Mouse (Mus musculus) midbrain, postnatal 0 days (tissue): ENCODE results near the gene Macc1. TPM values are rescaled to one million over a fixed set of nuclear protein-coding genes. Genes with fewer than 3 reads are reported as not detected.

ENCODE experiments used
- ATAC-seq: fragments of 200-750 bp; cut with Nextera tagmentation; 2 replicates; pipeline ENCODE4 v1.8.0; 2017; ENCODE audit warnings: moderate number of reproducible peaks, mild to moderate bottlenecking, moderate TSS enrichment, moderate library complexity; ENCODE audit not compliant: low FRiP score
- DNase-seq: peaks from one replicate; pipeline ENCODE4 v3.0.0-alpha.2; 2015; ENCODE audit warnings: low spot score
- H3K27ac ChIP-seq: fragments of 300-500 bp; sonication (generic); 2 replicates; pipeline ENCODE4 v1.5.1; 2014; ENCODE audit warnings: low read depth, mild to moderate bottlenecking, low read length, mixed read lengths
- H3K27me3 ChIP-seq: fragments of 300-500 bp; sonication (generic); 2 replicates; pipeline ENCODE4 v1.6.1; 2014; ENCODE audit warnings: low read length, control low read depth, mixed read lengths; ENCODE audit not compliant: insufficient read depth
- H3K36me3 ChIP-seq: fragments of 300-500 bp; sonication (generic); 2 replicates; pipeline ENCODE4 v1.6.1; 2014; ENCODE audit warnings: low read length, control low read depth, mixed read lengths; ENCODE audit not compliant: insufficient read depth
- H3K4me1 ChIP-seq: fragments of 300-500 bp; sonication (generic); 2 replicates; pipeline ENCODE4 v1.6.1; 2014; ENCODE audit warnings: mild to moderate bottlenecking, control low read depth, antibody characterized with exemption, low read length, mixed read lengths; ENCODE audit not compliant: insufficient read depth
- H3K4me2 ChIP-seq: fragments of 300-500 bp; sonication (generic); 2 replicates; pipeline ENCODE4 v1.6.1; 2014; ENCODE audit warnings: low read depth, mild to moderate bottlenecking, low read length, mixed read lengths; ENCODE audit not compliant: poor library complexity, severe bottlenecking
- H3K4me3 ChIP-seq: fragments of 300-500 bp; sonication (generic); 2 replicates; pipeline ENCODE4 v1.5.1; 2014; ENCODE audit warnings: low read depth, mild to moderate bottlenecking, low read length, moderate library complexity
- H3K9ac ChIP-seq: fragments of 300-500 bp; sonication (generic); replicated peaks from 2 replicates; pipeline ENCODE4 v1.6.1; 2014; ENCODE audit warnings: mild to moderate bottlenecking, low read length, moderate library complexity, mixed read lengths; ENCODE audit not compliant: poor library complexity, severe bottlenecking
- H3K9me3 ChIP-seq: fragments of 300-500 bp; sonication (generic); 2 replicates; pipeline ENCODE4 v1.6.1; 2016; ENCODE audit warnings: low read length, control low read depth
- CTCF ChIP-seq: IDR thresholded peaks from 2 replicates; pipeline ENCODE4 v1.5.1; 2016; ENCODE audit warnings: antibody characterized with exemption, mild to moderate bottlenecking
- WGBS: fragments of 180-500 bp; shearing (Covaris S2); extraction: QIAGEN DNeasy Blood & Tissue Kit; methylation state at CpG from one replicate; pipeline ENCODE4 v1.1.7; 2014; 5-methylcytosine and 5-hydroxymethylcytosine counted together
- polyA plus RNA-seq: library from polyadenylated mRNA; unstranded; fragments of >200 nt; fragmentation: Nextera tagmentation; extraction: Ambion mirVana; gene quantifications from 2 replicates; pipeline ENCODE4 v1.2.1, GENCODE M21; 2015
- total RNA-seq: library from RNA; depleted of rRNA; stranded (reverse); fragments of >200 nt; gene quantifications from 2 replicates; pipeline ENCODE4 v1.2.3, GENCODE M21; 2014

Macc1 gene
- total and polyA plus RNA-seq, 2 experiments from 2014 or later = not detected

DNA sequence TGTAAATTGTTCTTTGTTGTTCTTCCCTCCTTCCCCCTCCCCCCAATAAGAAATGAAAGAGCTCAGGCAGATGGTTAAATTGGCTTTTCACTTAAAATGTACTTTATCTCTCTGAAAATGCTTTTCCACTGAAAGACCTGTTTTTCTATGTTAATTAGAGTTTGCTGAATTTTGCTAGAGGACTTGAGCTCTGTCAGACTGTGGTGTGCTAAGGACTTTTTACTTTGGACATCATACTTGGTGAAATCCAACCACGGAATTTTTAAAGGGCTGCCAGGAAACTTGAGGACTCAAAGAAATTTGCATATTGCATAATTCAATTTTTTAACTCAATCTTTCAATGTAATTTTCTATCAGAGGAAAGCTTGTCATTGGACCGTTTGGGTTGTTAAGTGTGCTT lies 126.7 kb downstream of the Macc1 start:
- ATAC-seq (no peak), DNase-seq (no peak)
- Histone ChIP-seq H3K27me3 (no peaks in the 10 kb centered on the region), H3K4me2 (no peak overlapping the region), H3K4me3 (no peak overlapping the region), H3K9me3 (no peaks in the 10 kb centered on the region), H3K27ac (no peak overlapping the region), H3K4me1 (no peaks in the 10 kb centered on the region), H3K9ac (no peak overlapping the region), H3K36me3 (no peaks in the 10 kb centered on the region)
- no peak for TF ChIP-seq CTCF
- WGBS = 73% methylated on average over 2 of the region's 2 CpGs

DNA sequence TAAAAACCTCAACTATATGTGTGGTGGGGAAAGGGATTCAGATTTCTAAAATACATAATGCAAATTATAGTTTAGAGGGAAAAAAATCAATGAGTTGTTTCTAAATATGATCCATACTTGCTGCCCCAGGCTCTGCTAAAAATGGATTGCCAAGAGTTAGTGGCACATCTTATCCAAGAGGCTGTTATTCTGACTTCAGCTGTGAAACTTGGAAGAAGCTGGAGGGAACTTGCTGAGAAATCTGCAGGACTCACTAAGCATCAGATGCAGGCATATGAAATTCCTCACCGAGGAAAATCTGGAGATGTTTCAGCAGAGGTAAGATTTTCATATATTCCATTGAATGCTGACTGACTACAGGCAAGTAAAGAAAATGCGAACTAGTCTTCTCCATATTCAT lies 136.0 kb downstream of the Macc1 start:
- TF ChIP-seq CTCF = no peak
- H3K36me3 ChIP-seq = no peaks in the 10 kb centered on the region
- WGBS = 79% methylated on average over 2 of the region's 2 CpGs
- no peak overlapping the region for H3K4me2 ChIP-seq
- ATAC-seq = no peak
- H3K9ac ChIP-seq = no peak overlapping the region
- H3K27ac ChIP-seq = no peak overlapping the region
- no peak overlapping the region for H3K4me3 ChIP-seq
- no peaks in the 10 kb centered on the region for H3K27me3 ChIP-seq
- no peaks in the 10 kb centered on the region for H3K4me1 ChIP-seq
- no peak for DNase-seq
- no peaks in the 10 kb centered on the region for H3K9me3 ChIP-seq

DNA sequence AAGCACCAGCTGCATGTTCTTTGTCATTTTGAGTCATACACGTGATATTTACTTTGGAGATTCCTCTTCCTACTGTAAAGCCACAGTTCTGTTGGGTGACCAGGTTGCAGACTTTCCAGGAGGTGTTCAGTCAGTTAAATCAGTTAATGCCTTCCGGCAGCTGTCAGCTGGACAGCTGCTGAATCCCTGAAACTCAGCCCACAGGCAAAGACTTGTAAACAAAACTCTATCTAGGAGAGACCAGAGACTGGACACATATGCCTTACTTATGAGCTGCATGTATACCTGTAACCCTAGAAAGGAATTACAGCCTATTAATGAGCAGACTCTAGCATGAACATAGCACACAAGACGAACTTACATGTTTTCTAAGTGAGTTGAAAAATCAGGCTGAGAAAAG lies 137.2 kb downstream of the Macc1 start:
- WGBS = 71% methylated on average over 3 of the region's 3 CpGs
- ATAC-seq = no peak
- Histone ChIP-seq H3K4me3 (no peak overlapping the region), H3K4me1 (no peaks in the 10 kb centered on the region), H3K9me3 (no peaks in the 10 kb centered on the region), H3K4me2 (no peak overlapping the region), H3K36me3 (no peaks in the 10 kb centered on the region), H3K9ac (no peak overlapping the region), H3K27me3 (no peaks in the 10 kb centered on the region), H3K27ac (no peak overlapping the region)
- TF ChIP-seq CTCF = no peak
- no peak for DNase-seq

DNA sequence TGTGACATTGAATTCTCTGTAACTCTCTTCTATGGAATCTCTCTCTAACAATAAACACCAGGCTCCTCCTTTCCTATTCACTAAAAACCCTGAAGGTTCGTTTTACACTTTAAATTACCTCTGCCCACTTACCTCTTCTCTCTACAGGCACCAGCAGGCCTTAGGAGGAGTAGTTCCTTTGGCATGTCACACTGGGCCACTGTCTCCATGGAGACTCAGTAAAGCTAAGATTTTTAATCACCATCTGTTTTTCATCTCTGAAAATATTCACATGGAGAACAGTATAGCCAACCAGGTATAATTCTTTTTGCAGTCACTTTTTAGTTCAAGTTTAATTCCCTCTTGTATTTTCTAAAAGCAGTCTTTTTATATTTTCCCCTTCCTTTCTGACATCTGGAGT lies 140.0 kb downstream of the Macc1 start:
- DNase-seq = no peak
- no peak for ATAC-seq
- H3K4me3 ChIP-seq = no peak overlapping the region
- no peak overlapping the region for H3K4me2 ChIP-seq
- 33% methylated on average over 1 of the region's 1 CpGs for WGBS
- H3K4me1 ChIP-seq = no peaks in the 10 kb centered on the region
- H3K9me3 ChIP-seq = no peaks in the 10 kb centered on the region
- TF ChIP-seq CTCF = no peak
- no peak overlapping the region for H3K27ac ChIP-seq
- no peaks in the 10 kb centered on the region for H3K36me3 ChIP-seq
- no peak overlapping the region for H3K9ac ChIP-seq
- no peaks in the 10 kb centered on the region for H3K27me3 ChIP-seq

DNA sequence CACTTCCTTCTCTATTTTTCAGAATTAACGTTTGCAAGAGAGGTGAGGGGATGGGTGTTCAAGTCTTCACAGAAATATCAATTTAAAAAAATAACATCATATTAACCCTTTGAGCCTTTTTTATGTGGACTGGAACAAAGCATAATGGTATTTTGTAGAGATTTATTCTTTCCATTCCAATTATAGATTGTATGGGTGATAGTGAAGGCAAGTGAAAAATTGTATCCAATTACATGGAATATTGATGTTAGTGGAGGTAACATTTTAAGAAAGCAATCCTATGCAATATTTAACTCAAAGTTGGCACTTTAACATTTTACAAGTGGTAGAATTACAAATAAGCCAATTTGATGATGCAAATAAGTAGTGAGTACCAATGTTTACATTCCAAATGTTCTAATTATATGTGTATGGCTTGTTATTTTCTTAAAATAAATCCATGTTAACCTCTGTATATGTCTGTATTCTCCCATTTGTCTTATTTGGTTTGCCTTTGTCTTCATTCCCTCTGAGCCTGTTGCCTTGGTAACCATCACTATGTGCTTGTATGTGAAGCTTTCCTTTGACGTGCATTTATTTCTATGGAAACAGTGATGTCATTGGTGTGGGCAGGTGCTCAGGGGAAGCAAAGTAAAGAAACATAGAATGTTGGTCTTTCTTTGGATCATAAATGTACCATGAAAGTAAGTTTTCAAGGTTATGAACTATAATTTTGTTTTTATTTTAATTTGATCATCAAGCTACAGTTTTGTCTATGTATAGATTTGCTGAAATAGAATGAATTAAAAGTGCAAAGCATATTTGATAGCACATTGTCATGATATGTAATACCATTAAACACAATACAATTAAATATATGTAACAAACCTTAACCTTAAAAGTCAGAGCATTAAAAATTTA lies 150.2 kb downstream of the Macc1 start:
- no peaks in the 10 kb centered on the region for H3K4me1 ChIP-seq
- H3K36me3 ChIP-seq = no peaks in the 10 kb centered on the region
- no peak overlapping the region for H3K9ac ChIP-seq
- peak; percentile 81 for DNase-seq
- TF ChIP-seq CTCF = no peak
- H3K9me3 ChIP-seq = no peaks in the 10 kb centered on the region
- no peak overlapping the region for H3K27ac ChIP-seq
- peak; percentile 92 for ATAC-seq
- H3K4me3 ChIP-seq = no peak overlapping the region
- no peaks in the 10 kb centered on the region for H3K27me3 ChIP-seq
- WGBS = 30% methylated on average over 2 of the region's 2 CpGs
- H3K4me2 ChIP-seq = no peak overlapping the region

DNA sequence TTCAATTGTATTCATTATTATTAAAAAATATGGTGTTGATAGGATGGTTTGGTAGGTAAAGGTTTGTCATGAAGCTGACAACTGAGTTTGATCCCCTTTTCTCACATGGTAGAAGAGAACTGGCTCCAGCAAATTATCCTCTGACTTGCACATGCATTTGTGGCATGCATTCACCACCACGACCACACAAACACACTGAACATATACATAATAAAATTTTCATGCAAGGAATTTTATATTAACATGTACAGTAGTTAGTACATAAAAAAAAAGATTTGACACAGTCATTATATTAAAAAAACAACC lies 150.8 kb downstream of the Macc1 start:
- ATAC-seq (no peak), DNase-seq (no peak)
- no peak for TF ChIP-seq CTCF
- Histone ChIP-seq H3K9me3 (no peaks in the 10 kb centered on the region), H3K27ac (no peak overlapping the region), H3K4me3 (no peak overlapping the region), H3K36me3 (no peaks in the 10 kb centered on the region), H3K27me3 (no peaks in the 10 kb centered on the region), H3K4me2 (no peak overlapping the region), H3K4me1 (no peaks in the 10 kb centered on the region), H3K9ac (no peak overlapping the region)
- 63% methylated on average over 1 of the region's 1 CpGs for whole genome bisulfite sequencing
